Mouse (Mus musculus): Measurements from ENCODE around the gene Ncoa7. TPM values are rescaled to one million over a fixed set of nuclear protein-coding genes. Genes with fewer than 3 reads are reported as not detected.

Ncoa7 gene
- polyA plus RNA-seq, 1 experiment from 2014 or later, result 14.6 TPM

- H3K27ac ChIP-seq, result no peak overlapping the region
- no peaks in the 10 kb centered on the region for H3K36me3 ChIP-seq
- no peak overlapping the region for H3K4me3 ChIP-seq
- no peak overlapping the region for H3K4me2 ChIP-seq (replicated peaks)
- H3K9ac ChIP-seq, result no peak overlapping the region
- no peak for ATAC-seq (ENCODE audit: insufficient number of reproducible peaks, insufficient read depth, low FRiP score, low TSS enrichment)
- H3K27me3 ChIP-seq, result no peaks in the 10 kb centered on the region
- no peaks in the 10 kb centered on the region for H3K4me1 ChIP-seq
- H3K9me3 ChIP-seq, result no peaks in the 10 kb centered on the region
These were observed 193.5 kb downstream of the Ncoa7 start for GRCm38 (mm10) chr10:30609614-30610013.

GRCm38 (mm10) chr10:30608109-30608508 is 195.0 kb downstream of the Ncoa7 start:
- H3K4me2 ChIP-seq (replicated peaks), result no peak overlapping the region
- WGBS, result 61% methylated on average over 2 of the region's 2 CpGs
- H3K4me3 ChIP-seq, result no peak overlapping the region
- no peaks in the 10 kb centered on the region for H3K4me1 ChIP-seq
- H3K9ac ChIP-seq, result no peak overlapping the region
- H3K36me3 ChIP-seq, result no peaks in the 10 kb centered on the region
- no peaks in the 10 kb centered on the region for H3K9me3 ChIP-seq
- ATAC-seq (ENCODE audit: insufficient number of reproducible peaks, insufficient read depth, low FRiP score, low TSS enrichment), result no peak
- no peaks in the 10 kb centered on the region for H3K27me3 ChIP-seq
- no peak overlapping the region for H3K27ac ChIP-seq

GRCm38 (mm10) chr10:30600542-30600966 is 202.6 kb downstream of the Ncoa7 start, which contains the start of gene Trmt11:
Gene Trmt11, minus strand, starts transcription at chr10:30600749.
- H3K9me3 ChIP-seq, result no peaks in the 10 kb centered on the region
- H3K4me3 ChIP-seq, result peak within 1 kb of the TSS; percentile 81
- peak; percentile 92 for ATAC-seq (ENCODE audit: insufficient number of reproducible peaks, insufficient read depth, low FRiP score, low TSS enrichment)
- peaks cover 12% of the 10 kb centered on the region for H3K36me3 ChIP-seq
- peak within 1 kb of the TSS; percentile 80 for H3K4me2 ChIP-seq (replicated peaks)
- peak within 1 kb of the TSS; percentile 80 for H3K9ac ChIP-seq
- peaks cover 8% of the 10 kb centered on the region; the same call in 1 of the 2 replicates for H3K4me1 ChIP-seq
- whole genome bisulfite sequencing, result 0% methylated on average over 28 of the region's 28 CpGs
- H3K27me3 ChIP-seq, result no peaks in the 10 kb centered on the region
- peak within 1 kb of the TSS; percentile 86 for H3K27ac ChIP-seq

GRCm38 (mm10) chr10:30600094-30600534 is 203.0 kb downstream of the Ncoa7 start:
- peak; percentile 84 for ATAC-seq (ENCODE audit: insufficient number of reproducible peaks, insufficient read depth, low FRiP score, low TSS enrichment)
- H3K4me1 ChIP-seq, result peaks cover 8% of the 10 kb centered on the region; the same call in 1 of the 2 replicates
- H3K36me3 ChIP-seq, result peaks cover 12% of the 10 kb centered on the region
- H3K27ac ChIP-seq, result peak overlapping the region; percentile 86
- peak overlapping the region; percentile 81 for H3K4me3 ChIP-seq
- no peaks in the 10 kb centered on the region for H3K9me3 ChIP-seq
- WGBS, result under 1% methylated on average over 27 of the region's 27 CpGs
- peak overlapping the region; percentile 80 for H3K9ac ChIP-seq
- peak overlapping the region; percentile 80 for H3K4me2 ChIP-seq (replicated peaks)
- no peaks in the 10 kb centered on the region for H3K27me3 ChIP-seq

- Histone ChIP-seq H3K27me3 (no peaks in the 10 kb centered on the region), H3K4me3 (no peak overlapping the region), H3K27ac (no peak overlapping the region), H3K9ac (no peak overlapping the region), H3K36me3 (peaks cover 19% of the 10 kb centered on the region), H3K4me2 (replicated peaks) (no peak overlapping the region), H3K9me3 (no peaks in the 10 kb centered on the region), H3K4me1 (no peaks in the 10 kb centered on the region)
- WGBS, result 69% methylated on average over 5 of the region's 5 CpGs
- no peak for ATAC-seq (ENCODE audit: insufficient number of reproducible peaks, insufficient read depth, low FRiP score, low TSS enrichment)
These were observed 216.1 kb downstream of the Ncoa7 start for GRCm38 (mm10) chr10:30587037-30587436.

- no peak overlapping the region for H3K4me3 ChIP-seq
- H3K9me3 ChIP-seq, result no peaks in the 10 kb centered on the region
- H3K4me2 ChIP-seq (replicated peaks), result no peak overlapping the region
- no peak for ATAC-seq (ENCODE audit: insufficient number of reproducible peaks, insufficient read depth, low FRiP score, low TSS enrichment)
- H3K27me3 ChIP-seq, result no peaks in the 10 kb centered on the region
- H3K4me1 ChIP-seq, result no peaks in the 10 kb centered on the region
- H3K36me3 ChIP-seq, result peaks cover 19% of the 10 kb centered on the region
- 76% methylated on average over 1 of the region's 1 CpGs for WGBS
- no peak overlapping the region for H3K9ac ChIP-seq
- no peak overlapping the region for H3K27ac ChIP-seq
These were observed 217.4 kb downstream of the Ncoa7 start for GRCm38 (mm10) chr10:30585691-30586090.

Other genes starting within 250 kb of the Ncoa7 start
- gene Trmt11, start 202.6 kb downstream of the Ncoa7 start, polyA plus RNA-seq (2016; fragmentation: Nextera tagmentation; extraction: Ambion mirVana), result 32.0 and 35.3 TPM in 2 replicates
- 21.6 and 22.7 TPM in 2 replicates for gene Hint3, start 173.7 kb downstream of the Ncoa7 start, polyA plus RNA-seq (2016; fragmentation: Nextera tagmentation; extraction: Ambion mirVana)
- gene Hey2, start 39.5 kb upstream of the Ncoa7 start, polyA plus RNA-seq (2016; fragmentation: Nextera tagmentation; extraction: Ambion mirVana), result 17.6 and 19.2 TPM in 2 replicates

All from embryonic facial prominence, embryonic 12.5 days (tissue).